Mouse (Mus musculus) cortical plate, adult 2 months (tissue): Measurements from ENCODE around the gene Wdr27.
"Not testable (repeated sequence)": the region's sequence is repeated elsewhere in the genome, so short reads cannot be mapped to it uniquely, and the experiment has no call there.

Source experiments
- CTCF ChIP-seq: fragments of 200-500 bp; IDR thresholded peaks from 2 replicates; pipeline ENCODE4 v1.5.1; 2011; ENCODE audit warnings: mild to moderate bottlenecking, control low read depth, low read length; ENCODE audit not compliant: insufficient read depth; ENCODE audit errors: extremely low read depth
- POLR2A ChIP-seq: fragments of 200-500 bp; IDR thresholded peaks from 2 replicates; pipeline ENCODE4 v1.6.1; 2011; ENCODE audit warnings: mild to moderate bottlenecking, low read length, control low read depth; ENCODE audit not compliant: insufficient read depth; ENCODE audit errors: extremely low read depth

GRCm38 (mm10) chr17:14960951-14961556, 18.1 kb upstream of the Wdr27 start, which contains the start of gene Phf10:
- not testable (repeated sequence) for TF ChIP-seq POLR2A, CTCF
